8 mouse cellular contexts compared by ENCODE assay signal in the genomic region with DNA sequence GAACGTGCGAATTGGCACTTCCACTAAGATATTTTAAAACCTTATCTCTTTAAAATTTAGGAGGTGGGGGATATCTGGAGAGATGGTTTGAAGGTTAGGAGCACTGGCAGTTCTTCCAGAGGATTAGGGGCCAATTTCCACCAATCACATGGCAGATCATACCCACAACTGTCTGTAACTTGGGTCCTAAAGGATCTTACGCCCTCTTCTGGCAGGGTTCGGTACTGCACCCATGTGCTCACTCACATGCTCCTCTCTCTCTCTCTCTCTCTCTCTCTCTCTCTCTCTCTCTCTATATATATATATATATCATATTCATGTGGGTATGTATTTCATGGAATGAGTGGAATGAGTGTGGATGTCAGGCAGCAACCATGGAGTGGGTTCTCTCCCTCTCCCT.
DNase-seq lines count a peak whose midpoint lies in the region; ATAC-seq and TF ChIP-seq lines count a peak whose summit lies in the region.

No protein-coding gene starts in this region.

- no peak for DNase-seq in gastrocnemius, adult 2 months
- DNase-seq in gastrocnemius, postnatal 4 days (ENCODE audit: low spot score in 2 of 2): no peak
- peak; percentile 3 to 22 for DNase-seq in spleen, adult 18-20 months
- no peak for DNase-seq in spleen, adult 12 weeks (ENCODE audit: low spot score)

- no peak for TF ChIP-seq POLR2A in embryonic fibroblast, embryonic 13.5 days (IDR thresholded peaks at IDR 0.05; ENCODE audit: low read depth, low read length)
- no peak for TF ChIP-seq POLR2A in small intestine, adult 2 months (IDR thresholded peaks at IDR 0.05; ENCODE audit: low read depth, low read length)

- 18% methylated on average over 4 of the region's 4 CpGs for WGBS in small intestine, adult 2 months

- no peaks in the 10 kb centered on the region for H3K4me1 ChIP-seq in embryonic fibroblast, embryonic 13.5 days (ENCODE audit: control insufficient read depth, insufficient read depth, low read length)
- H3K4me1 ChIP-seq in small intestine, adult 2 months (ENCODE audit: control insufficient read depth, insufficient read depth, insufficient read length, low read length): no peaks in the 10 kb centered on the region

- no peak overlapping the region for H3K4me3 ChIP-seq in gastrocnemius, adult 2 months
- H3K4me3 ChIP-seq in embryonic fibroblast, embryonic 13.5 days (ENCODE audit: insufficient read depth, low read length): no peak overlapping the region
- H3K4me3 ChIP-seq in small intestine, adult 2 months (ENCODE audit: low read depth, low read length): no peak overlapping the region

- TF ChIP-seq CTCF in gastrocnemius, adult 2 months (IDR thresholded peaks at IDR 0.05): peak; percentile 41
- TF ChIP-seq CTCF in embryonic fibroblast, embryonic 13.5 days (IDR thresholded peaks at IDR 0.05; ENCODE audit: borderline replicate concordance, insufficient read depth, low read length): peak; percentile 22; the same call in 1 of the 2 replicates
- TF ChIP-seq CTCF in small intestine, adult 2 months (IDR thresholded peaks at IDR 0.05; ENCODE audit: extremely low read depth, insufficient read length, insufficient replicate concordance, low read depth, low read length): peak; percentile 14; the same call in 1 of the 2 replicates

- no peak for ATAC-seq in frontal cortex, adult (ENCODE audit: low TSS enrichment)
- no peak for ATAC-seq in cerebellum, adult (ENCODE audit: insufficient number of reproducible peaks, low FRiP score, low TSS enrichment)

- intact Hi-C loops in gastrocnemius, adult 2 months (cut with DNase I): no loop called here

- H3K36me3 ChIP-seq in small intestine, adult 2 months (ENCODE audit: control insufficient read depth, insufficient read depth, low read length): no peaks in the 10 kb centered on the region

- H3K27ac ChIP-seq in gastrocnemius, adult 2 months: no peak overlapping the region
- no peak overlapping the region for H3K27ac ChIP-seq in embryonic fibroblast, embryonic 13.5 days (ENCODE audit: insufficient read depth, low read length)
- no peak overlapping the region for H3K27ac ChIP-seq in small intestine, adult 2 months (ENCODE audit: insufficient read depth, low read depth, low read length)

- no peaks in the 10 kb centered on the region for H3K27me3 ChIP-seq in small intestine, adult 2 months (ENCODE audit: control insufficient read depth, insufficient read depth, low read length)

Comparison
In these comparisons a context has a peak if more than half of its experiments do, and no peak if none do; other contexts are left out.
1. DNase-seq: peak in spleen, adult 18-20 months (2 of 2); none in gastrocnemius, adult 2 months (single experiment), gastrocnemius, postnatal 4 days (0 of 2) and spleen, adult 12 weeks (single experiment).
2. Peak in every context shown above with its lines, with median percentiles within 50 percentile points of each other: CTCF ChIP-seq.